Mouse (Mus musculus): ENCODE measurements around the gene Mfap1b.
A peak's percentile ranks its signal among the peaks of the same experiment; 100 is the strongest.
"Not testable (repeated sequence)": the region's sequence is repeated elsewhere in the genome, so short reads cannot be mapped to it uniquely, and the experiment has no call there.

Gene Mfap1b

DNA sequence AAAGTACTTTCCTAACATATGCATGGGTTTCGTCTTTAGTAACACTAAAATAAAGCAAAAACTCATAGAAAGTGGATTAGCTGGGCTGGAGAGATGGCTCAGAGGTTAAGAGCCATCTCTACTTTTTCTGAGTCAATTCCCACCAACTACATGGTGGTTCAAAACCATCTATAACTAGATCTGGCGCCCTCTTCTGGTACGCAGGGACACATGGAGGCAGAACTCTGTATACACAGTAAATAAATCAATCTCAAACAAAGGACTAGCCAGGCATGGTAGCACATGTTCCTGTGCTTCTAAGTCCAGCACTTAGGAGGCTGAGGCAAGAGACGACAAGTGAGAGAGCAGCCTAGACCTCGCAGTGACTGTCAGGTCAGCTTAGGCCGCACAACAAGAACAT, 4.9 kb downstream of the Mfap1b start:
- DNase-seq = not testable (repeated sequence)

DNA sequence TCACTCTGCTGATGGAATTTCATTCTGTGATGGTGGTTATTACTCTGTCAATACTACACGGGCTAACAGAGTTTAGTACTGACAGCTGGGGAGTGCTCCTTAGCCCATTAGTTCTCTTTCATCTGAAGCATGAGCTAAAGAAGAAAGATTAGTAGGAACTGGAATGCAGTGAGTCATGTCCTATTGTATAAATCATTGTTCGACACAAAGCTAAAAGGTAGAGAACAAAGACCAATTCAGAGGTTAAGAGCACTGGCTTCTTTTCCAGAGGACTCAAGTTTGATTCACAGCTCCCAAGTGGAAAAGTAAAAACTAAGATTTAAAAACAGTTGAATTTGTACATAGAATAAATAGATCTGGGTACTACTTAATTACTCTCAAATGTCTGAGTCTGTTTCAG, 13.8 kb downstream of the Mfap1b start:
- no peak for DNase-seq

DNA sequence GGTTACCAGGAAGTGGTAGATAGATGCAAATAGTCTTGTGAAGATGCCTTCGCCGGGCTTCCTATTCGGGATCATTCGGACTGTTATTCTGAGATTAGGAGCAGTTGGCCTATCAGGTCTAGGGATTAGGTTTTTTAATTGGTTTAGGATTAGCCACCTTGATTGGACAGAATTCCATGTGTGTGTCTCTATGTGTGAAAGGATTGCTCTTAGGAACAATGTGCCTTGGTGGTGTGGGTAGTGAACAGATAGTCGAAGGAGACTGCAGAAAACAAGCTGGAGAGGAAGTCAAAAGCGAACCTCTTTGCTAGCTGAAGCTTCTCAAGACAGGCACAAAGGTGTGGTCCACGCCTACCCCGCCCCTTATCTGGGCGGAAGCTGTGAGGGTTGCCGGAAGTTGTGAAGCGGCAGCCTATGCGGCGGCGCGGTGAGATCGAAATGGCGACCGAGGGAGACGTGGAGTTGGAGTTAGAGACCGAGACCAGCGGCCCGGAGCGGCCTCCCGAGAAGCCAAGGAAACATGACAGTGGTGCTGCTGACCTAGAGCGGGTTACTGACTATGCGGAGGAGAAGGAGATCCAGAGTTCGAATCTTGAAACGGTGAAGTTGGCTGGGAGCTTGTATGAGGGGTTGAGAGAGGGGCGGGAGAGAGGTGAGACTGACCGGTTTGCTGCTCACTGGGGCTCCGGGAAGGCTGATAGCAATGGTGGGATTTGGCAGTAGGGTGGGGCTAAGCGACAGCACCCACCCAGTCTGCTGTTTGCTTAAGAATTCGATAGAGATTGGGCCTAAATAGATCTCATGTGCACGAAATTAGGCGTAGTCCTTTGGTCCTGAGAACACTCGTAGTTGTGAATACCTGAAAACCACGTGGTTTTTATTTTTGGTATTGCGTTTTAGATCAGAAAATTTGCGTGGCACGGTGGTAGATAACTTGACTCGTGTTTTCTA, 16.9 kb downstream of the Mfap1b start, which contains the start of gene Serinc4:
TSS of gene Serinc4 (minus strand) at position 90 of the 951 bp plus-strand sequence.
- peak; percentile 85 to 86 for DNase-seq

DNA sequence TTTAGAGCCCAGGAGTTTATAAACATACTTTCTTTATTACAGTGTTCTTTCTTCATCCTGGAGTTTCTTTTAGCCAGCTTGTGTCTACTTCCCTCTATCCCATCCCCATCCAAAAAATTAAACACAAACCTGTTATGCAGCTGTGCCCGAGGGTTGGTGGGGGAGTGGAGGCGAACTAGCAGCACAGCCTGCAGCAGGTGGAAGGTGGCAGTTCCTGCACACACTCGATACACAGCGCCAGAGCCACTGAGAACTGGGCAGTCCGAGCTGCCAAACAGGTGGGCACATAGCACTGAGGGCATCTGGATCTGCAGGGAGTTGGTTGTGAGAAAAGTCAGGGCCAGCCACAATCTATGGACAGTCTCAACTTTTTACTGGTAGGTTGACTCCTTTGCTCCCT, 18.3 kb downstream of the Mfap1b start:
- DNase-seq = no peak

DNA sequence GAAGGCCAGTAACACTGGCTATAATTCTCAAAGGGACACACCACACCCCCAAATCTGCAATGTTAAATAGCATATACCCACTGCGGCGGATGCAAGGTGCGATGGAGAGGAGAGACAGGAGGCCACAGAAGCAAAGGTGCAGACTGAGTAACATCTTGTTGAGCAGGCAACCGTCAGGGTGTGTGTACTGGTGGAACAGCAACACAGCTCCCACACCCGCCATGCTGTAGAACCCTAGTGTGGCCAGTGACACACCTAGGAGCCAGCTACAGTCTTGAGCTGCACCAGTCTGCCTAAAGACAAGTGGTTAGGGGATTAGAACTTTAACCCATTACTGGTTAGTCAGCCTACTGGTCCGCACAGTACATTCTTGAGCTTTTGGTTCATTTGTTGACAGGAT, 19.9 kb downstream of the Mfap1b start:
- DNase-seq = no peak

DNA sequence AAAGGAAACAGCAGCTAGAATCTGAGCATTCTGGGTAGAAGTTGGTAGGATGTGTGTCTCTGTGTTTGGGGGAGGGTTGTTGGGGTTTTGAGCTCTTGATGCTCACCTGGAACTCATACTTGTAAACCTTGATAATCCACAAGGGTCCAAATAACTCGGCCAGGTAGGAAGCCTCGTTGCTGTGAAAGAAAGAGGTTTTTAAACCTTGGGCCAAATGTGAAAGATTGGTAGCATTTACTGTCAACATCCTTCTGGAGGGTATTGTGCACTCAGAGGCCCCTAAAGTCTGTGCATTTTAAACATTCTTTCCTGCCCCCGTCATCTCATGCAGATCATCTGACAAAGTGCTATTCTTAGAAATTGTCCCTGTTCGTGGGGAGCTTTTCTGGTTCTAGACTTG, 20.9 kb downstream of the Mfap1b start, which contains the start of gene Hypk:
TSS of gene Hypk (plus strand) at position 301 of the 400 bp plus-strand sequence.
- DNase-seq = no peak

DNA sequence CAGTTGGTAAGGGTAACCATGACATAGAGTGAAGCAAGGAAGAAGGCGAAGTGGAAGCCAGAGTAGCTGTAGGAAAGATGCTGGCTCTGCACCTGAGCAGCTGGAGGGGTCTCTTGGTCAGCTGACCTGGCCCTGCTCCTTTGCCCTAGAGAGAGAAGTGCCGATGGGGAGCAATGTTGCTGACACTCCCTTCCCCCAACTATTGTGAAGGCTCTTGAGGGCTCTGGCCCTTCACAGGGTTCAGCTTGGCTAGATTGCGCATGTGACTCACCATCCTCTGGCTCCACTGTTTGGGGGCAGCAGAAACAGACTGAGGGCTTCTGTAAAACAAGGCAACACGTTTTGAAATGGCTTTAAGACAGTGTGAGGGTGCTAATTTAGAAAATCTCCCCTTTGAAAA, 21.5 kb downstream of the Mfap1b start:
- DNase-seq = no peak

DNA sequence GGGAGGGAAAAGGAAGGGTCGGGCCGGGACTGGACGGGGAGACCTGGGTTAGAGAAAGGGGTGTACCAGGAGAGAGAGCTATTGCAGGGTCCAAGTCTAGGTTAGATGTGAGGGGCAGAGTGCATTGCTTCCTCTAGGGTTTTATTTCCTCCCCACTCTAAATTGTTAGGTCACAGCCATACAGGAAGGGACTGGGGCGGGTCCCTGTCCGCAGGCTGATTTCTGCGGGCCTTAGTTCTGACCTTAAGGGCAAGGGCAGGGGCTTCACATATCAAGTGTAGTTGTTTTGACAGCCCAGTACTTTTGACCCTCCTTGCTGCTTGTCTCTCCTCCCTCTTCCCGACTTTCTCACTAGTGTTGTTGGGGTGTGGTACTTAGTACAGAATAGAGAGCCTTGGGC, 23.8 kb downstream of the Mfap1b start:
- DNase-seq = no peak

DNA sequence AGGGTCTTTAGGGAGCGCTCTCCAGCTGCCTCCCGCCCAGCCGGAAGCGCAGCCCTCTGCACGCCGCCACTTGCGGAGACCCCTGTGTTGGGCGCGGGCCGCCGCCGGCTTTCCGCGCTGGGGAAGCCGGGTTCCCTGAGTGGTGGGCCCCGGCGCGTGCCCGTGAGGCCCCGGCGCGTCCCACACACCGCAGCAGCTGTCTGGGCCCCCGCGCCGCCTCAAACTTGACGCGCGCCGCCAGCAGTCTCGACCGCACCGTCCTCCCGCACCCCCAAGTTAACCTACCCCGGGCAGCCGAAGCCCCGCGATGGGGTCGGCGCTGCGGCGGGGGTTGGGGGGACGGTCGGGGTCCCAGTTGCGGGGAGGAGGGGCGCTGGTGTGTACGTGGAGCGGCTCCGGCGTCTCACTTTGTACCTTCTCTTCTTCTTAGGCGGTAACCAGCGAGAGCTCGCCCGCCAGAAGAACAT, 24.3 kb downstream of the Mfap1b start:
- DNase-seq = no peak

DNA sequence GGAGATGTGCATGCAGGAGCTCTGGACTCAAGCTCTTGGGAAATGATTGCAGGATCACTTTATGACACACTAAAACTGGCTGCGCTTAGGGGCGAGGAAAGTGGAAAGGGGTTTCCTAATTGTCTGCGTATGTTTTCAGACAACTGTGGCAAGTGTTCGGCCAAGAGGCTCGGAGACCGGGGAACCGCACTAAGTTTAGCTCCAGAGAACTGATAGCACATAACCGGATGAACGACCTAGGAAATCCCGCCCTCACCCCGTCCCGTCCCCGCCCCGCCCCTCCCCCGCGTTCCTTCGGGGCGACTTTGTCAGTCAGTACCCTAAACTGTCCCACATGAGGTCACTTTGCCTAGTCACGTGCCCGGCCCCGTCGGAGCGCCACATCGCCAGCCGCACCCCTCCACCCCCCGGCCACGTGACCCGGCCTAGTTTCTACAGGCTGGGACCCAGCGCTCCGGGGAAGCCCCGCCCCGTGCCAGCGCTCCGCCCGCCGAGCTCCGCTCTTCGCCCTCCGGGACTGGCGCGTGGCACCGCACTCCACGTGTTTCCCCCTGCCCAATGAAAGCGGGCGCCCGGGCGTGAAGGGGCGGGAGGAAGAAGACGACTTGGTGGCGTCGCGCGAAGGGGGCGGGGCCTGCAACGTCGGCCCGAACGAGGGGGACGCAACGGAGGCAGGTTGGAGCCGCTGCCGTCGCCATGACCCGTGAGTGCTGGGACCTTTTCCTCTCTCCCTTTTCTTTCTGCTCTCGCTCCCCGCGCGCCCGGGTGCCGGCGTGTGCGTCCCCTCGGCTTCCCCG, 24.9 kb downstream of the Mfap1b start, which contains the start of gene Serf2:
TSS of gene Serf2 (plus strand) at position 457 of the 797 bp plus-strand sequence.
- peak; percentile 99 for DNase-seq

DNA sequence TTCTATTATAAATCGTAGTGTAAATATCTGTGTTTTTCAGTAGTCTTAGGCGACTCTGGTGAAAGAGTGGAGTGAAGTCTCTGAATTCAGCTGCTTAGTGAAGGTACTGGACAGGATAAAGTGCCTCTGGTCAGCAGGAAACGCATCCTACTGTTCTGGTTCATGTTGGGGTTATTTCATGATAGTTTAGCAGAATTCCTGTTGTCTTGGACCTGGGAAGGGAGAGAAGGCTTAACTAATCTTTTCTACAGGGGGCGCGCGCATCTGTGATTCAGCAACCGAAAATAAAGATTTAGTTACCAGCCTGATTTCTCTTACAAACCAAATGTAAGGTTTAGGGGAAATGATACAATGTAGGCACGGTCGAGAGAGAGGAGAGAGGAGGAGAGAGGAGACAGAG, 25.7 kb downstream of the Mfap1b start:
- peak; percentile 30 to 37 for DNase-seq

DNA sequence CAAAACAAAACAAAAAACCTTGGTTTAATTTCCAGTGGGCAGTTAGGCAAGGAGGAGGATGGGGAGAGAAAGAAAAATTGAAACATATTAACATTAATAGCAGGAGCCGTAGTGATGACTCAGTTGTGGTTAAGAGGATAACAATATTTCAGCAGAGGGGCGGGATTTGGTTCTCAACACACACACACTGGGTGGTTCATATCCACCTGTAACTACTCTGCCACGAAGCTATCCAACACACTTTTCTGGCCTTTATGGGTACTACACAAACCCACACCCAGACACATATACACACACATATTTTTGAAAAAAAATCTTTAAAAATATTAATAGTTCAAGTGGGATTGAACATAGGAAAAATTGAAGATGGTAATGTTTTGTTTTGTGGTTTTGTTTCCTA, 26.9 kb downstream of the Mfap1b start:
- DNase-seq = no peak

DNA sequence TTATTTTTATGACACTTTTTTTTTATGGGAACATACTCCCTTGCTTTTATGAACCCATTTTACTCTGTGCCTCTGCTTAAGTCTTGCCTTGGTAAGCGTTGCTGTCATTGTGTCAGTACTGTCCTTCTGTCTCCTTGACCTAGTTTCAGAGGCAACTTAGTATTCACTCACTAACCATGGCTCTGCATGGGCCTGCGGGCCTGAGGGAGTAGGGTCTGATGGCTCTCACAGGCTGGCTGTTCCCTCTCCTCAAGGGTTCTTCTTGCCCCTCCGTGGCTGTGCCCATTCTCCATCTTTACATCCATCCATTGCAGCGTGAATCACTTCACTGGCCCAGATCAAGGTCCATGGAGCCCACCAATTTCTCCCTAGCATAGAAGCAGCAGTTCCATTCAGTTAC, 27.4 kb downstream of the Mfap1b start:
- DNase-seq = no peak

DNA sequence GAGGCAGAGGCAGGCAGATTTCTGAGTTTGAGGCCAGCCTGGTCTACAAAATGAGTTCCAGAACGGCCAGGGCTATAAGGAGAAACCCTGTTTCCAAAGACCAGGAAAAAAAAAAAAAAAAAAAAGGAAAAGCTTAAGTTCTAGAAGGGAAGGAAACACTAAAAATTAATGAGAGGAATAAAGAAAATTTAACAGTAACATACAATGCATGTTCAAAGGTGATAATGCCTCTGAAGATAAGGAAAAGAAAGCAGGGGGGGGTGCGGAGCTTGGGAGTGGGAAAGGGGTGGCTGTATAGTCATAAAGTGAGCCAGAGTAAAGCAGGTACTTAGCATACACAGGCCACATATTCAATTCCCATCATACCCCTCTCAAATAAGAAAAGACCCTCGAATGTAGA, 28.8 kb downstream of the Mfap1b start:
- DNase-seq = no peak

DNA sequence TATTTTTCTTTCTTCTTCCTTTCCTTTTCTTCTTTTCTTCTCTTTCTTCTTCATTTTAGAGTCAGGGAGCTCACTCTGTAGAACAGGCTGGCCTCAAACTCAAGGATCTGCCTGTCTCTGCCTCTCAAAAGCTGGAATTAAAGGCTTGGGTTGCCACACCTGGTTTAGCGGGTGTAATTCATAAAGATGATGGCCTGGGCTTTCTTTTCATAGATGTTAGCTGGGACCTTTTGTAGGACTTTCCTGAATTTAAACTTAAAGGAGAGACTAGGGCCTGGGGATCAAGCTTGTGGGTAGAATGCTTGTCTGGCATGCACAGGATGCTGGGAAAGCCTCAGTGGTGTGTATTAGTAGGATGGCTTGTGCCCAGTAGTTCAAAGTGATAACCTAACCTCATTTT, 29.7 kb downstream of the Mfap1b start, which contains the start of gene Ell3:
TSS of gene Ell3 (minus strand) at position 101 of the 400 bp plus-strand sequence.
- no peak for DNase-seq

DNA sequence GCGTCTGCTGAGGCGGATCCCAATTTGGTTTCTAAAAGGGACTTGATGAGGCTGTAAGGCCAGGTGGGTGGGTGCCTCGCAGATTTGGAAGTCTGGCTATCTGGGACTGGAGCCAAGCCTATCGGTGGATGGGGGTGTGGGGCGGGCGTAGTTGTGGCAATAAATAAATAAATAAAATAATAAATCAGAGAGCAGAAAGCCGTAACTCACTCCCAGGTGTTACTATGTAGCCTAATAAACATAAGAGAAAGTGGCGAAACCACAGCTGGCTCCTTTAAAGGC, 30.9 kb downstream of the Mfap1b start:
- peak in 1 of 2 experiments; percentile 35 for DNase-seq

DNA sequence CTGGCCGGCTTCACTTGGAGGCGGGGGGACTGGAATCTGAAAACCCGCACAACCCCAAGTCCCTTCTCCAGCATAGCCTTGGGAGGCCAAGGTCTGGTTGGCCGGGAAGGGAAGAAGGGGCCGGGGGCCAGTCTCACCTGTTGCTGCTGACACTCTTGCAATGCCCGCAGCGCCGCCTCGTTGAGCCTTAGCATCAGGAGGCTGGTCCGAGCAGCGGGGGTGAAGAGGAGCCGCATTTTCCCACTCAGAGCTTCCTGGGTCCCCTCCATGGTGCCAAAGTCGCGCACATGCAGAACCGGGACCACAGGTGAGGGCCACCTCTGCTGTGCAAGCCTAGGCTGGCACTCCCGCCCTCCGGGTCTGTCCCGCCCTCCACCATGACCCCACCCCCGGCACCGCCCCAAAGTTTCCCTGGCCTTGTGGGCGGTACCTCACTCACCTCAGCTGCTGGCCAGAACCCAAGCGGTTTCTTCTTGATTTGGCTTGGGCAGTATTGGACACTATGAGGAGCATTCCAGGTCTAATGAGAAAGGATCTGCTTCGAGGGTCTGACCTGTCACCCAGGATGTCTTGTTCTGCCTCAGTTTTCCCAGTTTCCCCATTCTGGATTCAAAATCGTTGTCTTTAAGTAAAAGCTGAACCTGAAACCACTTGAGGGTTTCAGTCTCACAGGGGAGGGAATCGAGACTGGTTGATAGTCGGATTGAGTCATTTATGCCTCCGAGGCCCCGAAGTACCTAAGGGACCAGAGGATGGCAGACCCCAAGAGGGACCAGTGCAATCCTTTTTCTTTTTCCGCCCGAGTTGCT, 31.4 kb downstream of the Mfap1b start:
- peak; percentile 62 to 63 for DNase-seq

DNA sequence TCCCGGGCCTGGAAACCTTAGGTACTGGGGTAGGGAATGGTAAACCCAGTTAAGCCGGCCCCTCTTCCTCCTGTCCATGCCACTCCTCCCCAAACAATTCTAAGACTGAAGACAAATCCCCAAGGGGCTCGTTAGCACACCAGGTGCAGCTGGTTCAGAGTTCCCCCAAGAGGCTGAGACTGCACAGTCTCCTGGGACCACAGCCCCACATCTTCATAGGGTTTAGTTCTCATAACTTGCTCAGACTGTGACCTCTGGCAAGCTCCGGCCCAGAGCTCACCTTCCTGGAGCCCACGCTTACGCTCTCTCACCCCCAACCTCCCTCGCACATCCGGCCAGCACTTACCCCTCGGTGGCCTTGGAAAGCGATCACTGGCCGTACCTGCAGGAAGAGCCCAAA, 32.1 kb downstream of the Mfap1b start:
- no peak for DNase-seq

DNA sequence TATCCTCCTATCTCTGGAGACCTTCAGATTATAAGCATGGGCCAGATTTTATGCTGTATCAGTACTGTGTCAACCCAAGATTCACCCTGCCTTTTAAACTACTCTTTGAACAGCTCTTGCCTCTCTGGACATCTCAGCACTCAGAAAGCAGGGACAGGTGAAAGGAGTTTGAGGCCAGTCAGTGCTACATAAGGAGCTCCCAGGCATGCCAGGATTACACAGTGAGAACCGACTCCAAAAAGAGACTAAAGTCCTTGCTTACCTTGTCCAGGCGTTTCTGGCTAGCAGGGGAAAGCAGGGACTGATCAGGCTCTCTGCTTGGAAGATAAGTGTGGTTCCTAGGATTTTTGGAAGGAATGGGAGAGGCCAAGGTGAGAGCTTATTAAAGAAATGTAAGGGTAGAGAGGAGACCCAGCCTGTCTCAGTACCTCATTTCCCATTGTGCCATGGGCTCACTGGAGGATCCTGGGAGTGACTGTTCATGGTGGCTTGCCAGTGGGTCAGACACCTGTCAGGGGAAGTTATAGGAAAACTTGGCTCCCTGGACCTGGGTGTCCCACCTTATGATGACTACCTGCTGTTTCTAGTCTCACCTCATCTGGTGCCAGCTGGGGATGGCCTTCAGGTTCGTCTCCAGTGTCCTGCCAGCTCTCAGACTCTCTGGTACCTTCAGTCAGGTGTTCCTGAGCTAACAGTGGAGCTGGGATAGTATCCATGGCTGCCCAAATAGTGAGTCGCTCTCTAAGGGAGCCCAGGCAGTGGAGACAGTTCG, 32.8 kb downstream of the Mfap1b start:
- no peak for DNase-seq

DNA sequence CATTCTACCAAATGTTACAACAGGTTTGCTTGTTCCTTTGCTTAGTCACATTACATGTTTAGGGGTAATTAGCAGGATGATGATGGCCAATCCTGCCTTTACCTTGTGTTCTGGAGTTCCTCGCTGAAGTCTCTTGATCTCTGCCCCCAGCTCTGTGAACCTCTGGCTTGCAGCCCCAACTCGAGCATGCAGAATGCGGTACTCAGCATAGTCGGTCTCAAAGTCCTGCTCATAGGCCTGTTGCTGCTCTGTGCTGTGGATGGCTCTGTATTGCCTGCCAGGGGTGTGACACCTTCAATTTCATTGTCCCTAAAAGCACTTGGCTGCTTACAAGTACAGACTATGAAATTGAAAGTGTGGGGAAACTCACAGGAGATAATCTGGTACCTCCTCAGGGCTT, 34.1 kb downstream of the Mfap1b start:
- DNase-seq = no peak

DNA sequence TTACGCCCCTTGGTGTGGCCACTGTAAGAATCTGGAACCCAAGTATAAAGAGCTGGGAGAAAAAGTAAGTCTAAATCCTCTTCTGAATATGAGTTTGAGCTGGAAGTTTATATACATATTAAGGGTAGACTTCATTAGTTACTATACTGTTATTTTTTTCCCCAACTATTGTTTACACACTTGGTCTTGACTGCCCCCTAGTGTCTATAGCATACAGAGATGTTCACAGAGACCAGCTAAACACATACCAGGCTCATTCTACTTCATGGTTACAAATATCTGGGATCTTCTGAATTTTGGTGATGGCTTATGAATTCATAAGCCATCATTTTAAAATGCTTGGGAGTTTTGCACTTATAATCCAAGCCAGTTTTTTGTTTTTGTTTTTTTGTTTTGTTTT, 39.0 kb downstream of the Mfap1b start:
- no peak for DNase-seq

DNA sequence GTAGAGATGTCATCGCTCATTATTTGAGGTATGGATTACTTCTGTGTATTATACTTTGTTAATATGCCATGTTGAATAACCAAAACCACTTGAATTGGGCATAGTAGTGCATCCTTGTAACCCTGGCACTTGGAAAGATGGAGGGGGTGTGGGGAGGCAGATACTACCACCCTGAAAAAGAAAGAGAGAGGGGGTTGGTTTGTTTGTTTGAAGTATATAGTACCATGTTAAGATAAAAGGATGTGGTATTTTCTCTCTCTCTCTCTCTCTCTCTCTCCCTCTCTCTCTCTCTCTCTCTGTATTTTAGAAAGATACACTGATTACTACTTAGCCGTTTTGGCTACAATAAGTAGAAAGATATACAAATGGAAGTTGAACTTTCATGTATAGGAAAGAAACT, 48.0 kb downstream of the Mfap1b start:
- no peak for DNase-seq

Data from cerebellum, postnatal 14 days (tissue).